Mouse (Mus musculus): Measurements from ENCODE around the gene Map7d3.
A peak's percentile ranks its signal among the peaks of the same experiment; 100 is the strongest.

Map7d3 gene

DNA sequence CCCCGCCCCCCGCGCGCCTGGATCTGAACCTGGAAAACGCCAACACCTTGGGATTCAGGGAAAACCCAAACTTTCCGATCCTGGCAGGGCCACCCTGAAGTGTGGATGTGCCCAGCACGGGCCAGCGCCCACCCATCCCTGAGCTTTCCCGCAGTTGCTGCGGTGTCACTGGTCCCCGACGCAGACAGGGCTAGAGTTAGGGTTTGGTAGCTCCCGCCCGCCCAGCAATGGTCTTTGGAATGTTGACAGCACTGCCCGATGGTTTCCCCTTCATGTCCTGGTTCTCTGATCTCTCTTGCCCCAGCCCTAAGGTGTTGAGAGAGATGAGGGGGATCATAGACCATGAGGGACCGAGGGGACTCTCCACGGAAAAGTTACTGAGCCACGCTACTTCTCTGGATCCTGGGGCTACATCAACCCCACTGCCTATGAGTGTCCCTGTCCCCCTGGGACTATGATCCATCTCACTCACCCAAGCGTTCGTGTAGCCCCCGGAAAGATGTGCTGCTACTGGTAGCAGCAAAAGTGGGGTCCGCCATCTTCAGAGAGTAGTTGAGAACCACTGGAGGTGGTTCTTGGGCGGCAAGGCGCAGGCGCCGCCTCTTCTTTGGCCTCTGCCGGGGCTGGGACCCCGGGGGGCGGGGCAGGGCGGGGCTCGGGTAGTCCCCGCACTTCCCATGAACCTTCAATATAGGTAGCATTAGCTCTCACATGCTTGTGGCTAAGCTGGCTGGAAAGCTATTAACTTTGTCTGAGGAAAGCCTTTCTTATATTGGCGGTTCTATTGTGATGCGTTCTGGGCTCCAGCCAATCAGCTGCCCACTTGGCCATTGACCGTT lies at the start of gene Map7d3:
Gene Map7d3, minus strand, starts transcription at position 562 of the 839 bp plus-strand sequence.
- DNase-seq = no peak

DNA sequence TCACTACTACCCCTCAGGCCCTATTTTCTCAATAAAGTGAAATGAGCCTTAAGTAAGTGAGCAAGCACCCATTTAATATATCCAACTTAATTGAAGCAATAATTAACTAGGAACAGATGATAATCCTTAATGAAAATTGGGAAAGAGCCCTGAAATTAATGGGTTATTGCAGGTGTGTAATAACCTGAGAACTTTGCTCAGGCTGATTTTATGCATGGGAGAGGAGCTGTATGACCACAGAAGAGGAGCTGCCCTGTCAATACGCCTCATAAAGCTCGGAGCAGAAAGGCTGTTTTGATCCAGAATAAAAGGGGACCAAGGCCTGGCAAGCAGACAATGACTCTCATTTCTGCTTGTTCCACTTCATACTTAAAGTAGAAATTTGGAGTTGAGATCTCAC lies 47.7 kb upstream of the Map7d3 start, which contains the start of gene Adgrg4:
Gene Adgrg4, plus strand, starts transcription at position 301 of the 400 bp plus-strand sequence.
- no peak for DNase-seq

DNA sequence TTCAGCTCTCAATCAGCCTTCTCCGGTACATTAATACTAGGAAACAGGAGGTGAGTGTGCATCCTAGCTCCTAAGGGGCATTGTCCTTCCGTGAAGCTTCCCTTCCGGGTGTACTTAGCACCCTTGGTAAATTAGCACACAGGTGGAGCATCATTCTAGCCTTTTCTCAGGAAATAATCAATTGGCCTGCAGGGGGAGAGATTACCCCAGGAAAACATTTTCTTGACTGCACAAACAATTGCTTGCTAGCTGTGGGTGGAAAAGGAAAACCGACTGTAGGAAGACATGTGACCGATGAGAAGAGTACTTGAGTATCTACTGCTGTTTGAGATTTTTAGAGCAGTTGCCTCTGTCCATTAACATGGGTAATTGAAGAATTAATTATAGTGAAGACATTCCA lies 19.1 kb upstream of the Map7d3 start:
- no peak for DNase-seq

DNA sequence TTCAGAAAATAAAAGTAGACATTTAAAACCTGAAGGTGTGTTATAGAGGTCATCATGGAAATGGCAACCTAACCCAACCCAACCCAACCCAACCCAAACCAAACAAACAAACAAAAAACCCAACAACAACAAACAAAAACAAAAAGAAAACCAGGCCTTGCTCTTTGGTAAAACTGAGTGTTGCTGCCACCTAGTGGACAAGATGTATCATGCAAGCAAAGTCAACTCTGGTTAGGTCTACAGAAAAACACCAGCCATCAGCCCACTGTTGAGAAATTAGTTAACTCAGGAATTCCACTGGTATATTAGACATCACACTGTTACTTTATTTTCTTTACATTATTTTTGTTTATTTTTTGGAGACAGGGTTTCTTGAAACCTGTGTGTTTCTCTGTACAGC lies 17.2 kb upstream of the Map7d3 start:
- DNase-seq = peak; percentile 6

DNA sequence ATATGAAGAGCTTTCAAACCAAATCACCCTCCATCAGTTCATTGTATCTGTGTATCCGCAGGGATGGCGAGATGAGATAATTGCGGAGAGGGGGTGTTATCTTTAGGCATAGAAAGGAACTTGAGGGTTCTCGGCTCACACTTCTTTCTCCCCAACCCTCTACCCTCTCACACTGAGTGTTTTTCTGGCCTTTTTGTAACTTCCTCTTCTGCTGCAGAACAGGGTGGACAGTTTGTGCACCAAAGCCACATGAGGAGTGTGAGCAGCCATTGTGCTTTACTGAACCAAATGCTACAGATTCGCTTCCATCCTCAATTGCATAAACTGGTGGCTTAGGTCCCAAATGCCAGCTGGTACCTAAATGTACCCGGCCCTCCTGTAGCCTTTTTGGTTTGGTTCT lies 13.7 kb upstream of the Map7d3 start:
- DNase-seq = no peak

DNA sequence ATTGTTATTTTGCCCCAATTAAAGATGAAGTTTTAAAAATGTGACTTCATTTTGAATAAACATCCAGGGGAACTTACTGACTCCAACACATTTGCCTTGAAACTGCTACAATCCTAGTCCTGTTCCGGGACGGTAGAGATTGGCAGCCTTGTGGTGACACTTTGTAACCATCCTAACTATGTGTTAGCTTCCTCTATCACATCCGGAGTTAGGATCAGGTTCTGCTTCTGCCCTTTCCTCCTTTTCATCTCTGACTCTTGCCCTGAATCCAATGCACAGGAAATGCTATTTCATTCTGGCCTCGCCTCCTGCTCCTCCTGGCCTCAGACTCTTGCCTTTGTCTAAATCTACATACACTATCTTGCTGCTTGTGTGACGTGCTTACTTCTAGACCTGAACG lies 5.4 kb upstream of the Map7d3 start:
- DNase-seq = no peak

DNA sequence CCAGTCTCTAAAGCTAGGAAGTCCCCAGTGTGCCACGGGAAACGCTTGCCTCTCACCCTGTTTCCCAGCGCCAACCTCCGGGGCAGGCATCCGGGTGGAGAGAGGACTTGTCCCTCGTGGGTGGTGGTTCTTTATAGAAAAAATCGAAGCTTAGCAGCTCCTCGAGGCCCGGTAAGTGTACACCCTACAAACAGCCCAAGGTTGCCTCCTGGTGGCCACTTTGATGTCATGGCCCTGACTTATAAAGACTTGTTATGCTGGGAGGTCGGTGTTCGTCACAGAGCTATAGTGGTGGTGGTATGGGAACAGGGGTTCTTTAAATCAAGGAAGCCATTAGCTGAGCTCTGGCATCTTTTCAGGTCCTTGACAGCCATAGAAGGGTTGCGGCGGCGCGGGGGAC lies 30.9 kb downstream of the Map7d3 start:
- DNase-seq = peak; percentile 49

DNA sequence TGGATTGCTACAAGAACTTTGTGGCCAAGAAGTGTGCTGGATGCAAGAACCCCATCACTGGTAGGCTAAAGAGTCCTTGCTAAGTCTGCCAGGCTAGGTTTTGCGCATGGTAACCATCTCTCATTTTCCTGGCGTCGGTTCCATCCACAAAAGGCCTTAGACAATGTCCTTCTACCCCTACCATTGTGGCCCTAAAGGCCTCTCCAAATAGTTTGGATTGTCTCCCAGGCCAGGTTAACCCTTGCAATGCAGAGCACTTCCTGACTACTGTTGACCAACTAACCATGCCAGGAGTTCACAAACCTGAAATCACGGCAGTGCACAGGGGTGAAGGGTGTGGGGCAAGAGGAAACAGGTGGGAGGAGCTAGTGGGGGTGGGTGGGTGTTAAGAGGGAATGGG lies 31.5 kb downstream of the Map7d3 start:
- no peak for DNase-seq

DNA sequence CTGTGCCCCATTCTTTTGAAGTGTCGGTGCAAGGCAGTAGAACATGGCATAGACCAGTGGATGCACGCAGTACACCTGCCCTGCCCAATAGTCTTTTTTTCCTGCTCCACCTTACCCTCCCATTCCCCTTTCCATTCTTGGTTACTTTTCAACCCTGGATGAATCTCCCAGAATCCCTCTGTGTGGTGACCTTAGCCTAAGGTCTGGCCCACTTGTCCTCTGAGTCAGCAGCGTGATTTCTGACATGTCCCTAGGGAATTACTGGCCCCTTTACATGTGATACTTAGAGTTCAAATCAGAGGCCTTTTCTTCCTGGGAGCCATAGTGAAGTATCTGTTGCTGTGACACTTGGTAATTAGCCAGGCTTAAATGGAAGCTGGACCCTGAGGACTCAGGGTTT lies 34.6 kb downstream of the Map7d3 start:
- DNase-seq = no peak

DNA sequence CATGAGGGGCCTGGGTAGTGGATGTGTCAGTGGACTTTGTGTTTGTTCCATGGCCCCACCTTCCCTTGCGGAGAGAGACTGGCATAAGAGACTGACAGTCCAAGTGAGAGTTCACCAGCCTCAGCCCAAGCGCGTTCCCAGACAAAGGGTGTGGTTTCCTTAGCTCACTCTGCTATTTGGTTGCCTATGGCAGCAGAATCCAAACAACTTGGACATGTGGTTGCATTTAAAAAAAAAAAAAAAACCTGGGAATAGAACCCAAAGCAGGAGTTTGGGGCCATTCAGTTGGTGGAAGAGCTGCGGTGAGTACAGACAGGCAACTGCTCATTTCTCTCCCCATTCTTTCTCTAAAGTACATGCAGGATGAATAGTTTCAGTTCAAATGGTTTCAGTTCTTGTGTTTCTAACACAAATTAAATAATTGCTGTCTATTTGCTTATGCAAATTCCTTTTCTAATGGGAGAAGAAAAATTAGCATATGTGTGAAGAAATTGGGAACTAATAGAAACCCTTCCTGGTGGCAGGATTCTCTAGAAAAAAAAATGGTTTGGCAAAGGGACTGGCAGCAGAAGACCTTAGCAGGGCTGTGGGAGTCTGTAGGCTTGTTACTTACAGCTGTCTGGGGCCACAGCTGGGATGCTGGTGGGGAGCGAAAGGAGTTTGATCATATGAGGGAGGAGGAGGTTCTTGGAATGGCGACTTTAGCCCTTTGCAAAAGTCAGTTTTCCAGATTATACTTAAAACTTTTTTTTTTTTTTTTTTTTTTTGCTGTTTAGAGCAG lies 35.7 kb downstream of the Map7d3 start:
- no peak for DNase-seq

DNA sequence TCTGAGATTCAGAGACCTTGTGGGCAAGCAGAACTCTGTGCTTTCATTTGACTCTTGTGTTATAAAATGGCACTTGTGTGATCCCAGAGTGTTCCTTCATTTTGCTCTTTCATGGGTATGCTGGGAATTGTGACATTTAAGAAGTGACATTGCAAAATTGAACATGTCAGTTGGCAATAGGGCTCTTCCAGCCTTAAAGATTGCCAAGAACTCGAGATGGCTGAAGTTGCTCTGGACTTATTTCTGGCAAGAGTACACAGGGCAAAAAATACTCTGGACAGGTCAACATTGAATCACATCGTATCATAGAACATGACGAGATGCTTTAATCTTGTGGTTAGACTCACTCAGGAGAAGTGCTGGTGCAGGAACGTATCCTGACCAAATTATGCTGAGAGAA lies 48.8 kb downstream of the Map7d3 start:
- DNase-seq = no peak

DNA sequence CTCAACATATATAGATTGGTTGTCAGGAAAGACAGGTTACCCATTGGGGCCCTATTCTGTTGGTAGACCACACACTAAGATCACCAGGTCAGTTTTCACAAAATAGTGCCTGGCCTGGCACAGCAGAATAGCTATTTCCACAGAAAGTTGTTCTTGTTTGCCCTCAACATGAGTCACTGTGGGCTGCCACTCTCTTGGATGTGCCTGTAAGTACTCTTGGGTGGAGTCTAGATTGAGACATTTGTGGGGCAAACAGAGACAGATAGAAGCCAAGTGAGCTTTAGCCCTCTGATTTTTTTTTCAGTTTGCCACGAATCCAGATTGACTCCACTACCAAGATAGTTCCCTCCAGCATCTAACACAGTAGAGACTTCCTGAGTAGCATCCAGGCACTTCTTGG lies 50.4 kb downstream of the Map7d3 start:
- DNase-seq = no peak

DNA sequence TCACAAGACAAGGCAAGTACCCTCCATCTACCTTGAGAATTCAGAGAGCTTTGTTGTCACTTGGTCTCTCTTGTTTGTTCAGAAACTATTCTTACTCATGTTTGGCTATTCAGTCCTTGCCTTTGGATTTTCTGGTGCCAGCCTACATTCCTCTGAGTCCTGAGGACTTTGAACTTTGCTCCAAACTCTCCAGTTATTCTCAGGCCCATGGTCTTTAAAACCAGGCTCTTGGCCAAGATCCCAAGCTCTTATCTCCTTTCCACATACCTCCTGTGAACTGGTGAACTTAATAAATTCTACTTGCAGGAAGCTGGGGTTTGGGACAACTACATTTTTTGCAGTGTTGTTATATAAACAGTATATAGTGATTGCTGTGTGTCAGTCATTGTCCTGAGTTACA lies 52.3 kb downstream of the Map7d3 start:
- no peak for DNase-seq

DNA sequence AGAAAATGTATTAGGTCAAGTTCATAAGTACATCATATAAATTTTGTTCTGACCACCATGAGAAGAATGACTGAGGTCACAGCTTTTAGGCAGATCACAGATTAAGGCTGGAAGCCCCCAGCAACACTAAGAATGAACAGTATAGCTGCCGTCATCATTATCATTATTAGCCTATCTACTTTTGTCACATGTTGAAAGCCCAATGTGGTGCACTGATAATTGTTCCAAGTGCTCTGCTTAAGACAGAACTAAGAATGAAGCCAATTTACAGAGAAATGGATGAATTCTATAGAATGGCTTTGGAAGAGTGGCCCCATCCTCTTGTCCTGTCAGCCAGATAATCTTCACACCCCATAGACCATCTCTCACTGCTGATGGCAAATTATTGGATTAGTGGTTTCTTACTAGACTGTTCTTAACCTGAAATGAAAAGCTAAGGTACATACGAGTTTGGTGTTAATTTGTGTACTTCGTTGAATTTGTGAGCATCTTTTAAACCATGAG lies 61.8 kb downstream of the Map7d3 start:
- no peak for DNase-seq

DNA sequence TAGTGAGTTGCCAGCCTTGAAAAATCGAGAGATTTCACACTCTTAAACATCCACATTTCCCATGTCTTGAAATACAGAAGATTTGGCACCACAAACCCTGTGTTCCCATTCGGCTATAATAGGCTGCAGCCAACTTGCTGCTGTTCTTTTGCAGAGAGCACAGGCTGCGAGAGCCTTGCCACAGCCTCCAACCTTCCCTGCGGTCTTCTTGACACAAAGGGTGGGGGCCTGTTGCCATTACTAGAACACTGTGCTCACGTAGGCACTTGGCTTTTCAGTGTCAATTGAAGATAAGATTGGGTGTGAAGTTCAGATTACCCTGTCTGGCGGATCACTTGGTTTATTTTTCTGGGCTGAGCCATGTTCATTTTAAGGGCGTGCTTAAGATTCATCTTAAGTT lies 65.8 kb downstream of the Map7d3 start:
- no peak for DNase-seq

DNA sequence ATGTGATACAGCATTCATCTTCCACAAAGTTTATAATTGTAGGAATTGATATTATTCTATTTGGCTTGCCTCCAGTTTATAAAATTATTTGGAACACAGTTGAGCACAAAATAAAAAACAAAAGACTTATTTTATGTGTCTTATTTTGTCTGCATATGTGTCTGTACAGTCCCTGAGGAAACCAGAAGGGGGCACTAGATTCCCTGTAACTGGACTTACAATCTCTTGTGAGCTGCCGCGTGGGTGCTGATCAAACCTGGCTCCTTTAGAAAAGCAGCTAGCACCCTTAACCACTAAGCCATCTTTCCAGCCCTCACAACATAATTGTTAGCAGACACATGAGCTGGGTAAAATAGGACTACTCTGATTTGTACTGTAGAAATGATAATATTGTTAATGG lies 66.5 kb downstream of the Map7d3 start:
- peak; percentile 23 for DNase-seq

DNA sequence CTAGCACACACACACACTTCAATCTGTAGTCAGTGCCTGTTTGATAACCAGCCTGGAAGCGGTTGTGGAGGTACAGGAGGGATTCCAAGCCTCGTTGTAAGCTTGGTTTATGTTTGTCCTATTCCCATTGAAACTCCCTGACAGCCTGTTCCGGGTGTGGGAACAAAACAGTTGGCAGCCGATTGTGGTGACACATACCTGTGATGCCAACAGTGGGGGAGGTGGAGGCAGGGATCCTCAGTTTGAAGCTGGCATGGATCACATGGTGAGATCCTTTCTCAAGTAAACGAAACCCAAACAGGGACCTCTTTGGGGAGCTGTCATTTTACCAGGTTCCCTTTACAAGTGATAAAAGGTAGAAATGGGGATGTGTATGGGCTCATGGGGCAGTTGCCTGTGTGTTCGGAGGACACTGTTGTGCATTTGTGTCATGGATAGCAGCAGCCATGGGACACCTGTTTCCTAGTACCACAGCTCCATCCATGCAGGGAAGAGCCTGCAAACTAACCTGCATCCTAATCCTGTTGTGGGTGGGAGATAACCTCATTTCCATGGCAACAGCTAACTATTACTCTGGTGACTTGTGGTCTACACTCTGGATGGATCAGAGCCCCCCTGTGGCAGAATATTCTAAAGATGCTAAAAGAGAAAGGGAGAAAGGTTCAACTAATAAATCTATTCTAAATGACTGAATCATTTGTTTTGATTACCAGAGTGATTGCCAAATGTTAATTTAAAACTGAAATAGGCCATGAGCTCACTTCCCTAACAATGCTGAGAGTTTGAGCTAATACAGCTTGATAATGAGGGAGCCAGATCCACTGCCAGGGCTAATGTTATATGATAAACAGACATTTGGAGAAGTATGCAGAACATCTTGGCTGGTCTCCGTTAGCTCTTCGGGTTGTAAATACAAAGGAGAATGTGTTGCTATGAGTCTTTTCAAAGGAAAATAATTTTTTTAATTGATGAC lies 68.5 kb downstream of the Map7d3 start:
- peak; percentile 22 for DNase-seq

DNA sequence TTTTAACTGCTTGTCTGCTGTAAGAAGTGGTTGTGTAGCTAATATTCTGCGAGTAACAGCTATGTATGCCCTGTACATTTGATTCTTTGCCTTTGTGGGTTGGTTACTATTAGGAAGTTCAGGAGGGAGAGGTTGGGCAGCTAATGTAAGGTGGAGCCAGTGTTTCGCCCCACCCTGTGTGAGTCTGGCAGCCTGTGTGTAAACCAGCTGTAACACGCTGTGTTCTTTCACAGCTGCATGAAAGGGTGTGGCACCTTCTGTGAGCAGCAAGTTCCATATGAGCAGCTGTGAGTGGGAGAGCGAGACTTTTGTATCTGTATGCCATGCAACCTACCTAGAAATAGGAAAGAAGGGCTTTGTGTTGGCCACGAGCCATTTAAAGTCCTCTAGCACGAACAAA lies 70.0 kb downstream of the Map7d3 start:
- no peak for DNase-seq

DNA sequence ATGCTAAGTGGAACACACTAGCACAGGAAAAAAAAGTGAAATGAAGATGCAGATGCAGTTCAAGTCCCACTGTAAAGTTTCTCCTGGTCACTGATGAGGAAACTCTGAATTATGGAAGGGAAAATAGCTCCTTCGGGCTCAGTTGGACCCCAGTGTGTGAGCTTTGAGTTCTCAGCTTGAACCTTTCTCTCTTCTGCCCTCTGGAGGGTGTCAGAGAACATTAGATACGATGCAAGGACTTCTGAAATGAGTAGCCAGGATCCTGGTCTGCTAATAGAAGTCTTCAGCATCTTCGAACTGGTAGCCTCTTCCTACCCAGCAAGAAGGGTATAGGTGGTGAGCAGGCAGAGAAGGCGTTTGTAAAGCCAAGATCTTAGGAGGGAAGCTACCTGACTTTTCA lies 70.6 kb downstream of the Map7d3 start:
- DNase-seq = no peak
